Mouse (Mus musculus): Measurements from ENCODE around the gene Csnk1d.

Gene Csnk1d

GRCm38 (mm10) chr11:120984448-120985330, 6.4 kb downstream of the Csnk1d start:
- DNase-seq: peak; percentile 35 to 52

- DNase-seq: no peak
Measured at GRCm38 (mm10) chr11:120982459-120982858, 8.7 kb downstream of the Csnk1d start.

GRCm38 (mm10) chr11:120981661-120982060, 9.5 kb downstream of the Csnk1d start:
- peak in 1 of 2 experiments; percentile 48 for DNase-seq

GRCm38 (mm10) chr11:120980427-120981035, 10.6 kb downstream of the Csnk1d start:
- DNase-seq: peak; percentile 59 to 77

- DNase-seq: no peak
Measured at GRCm38 (mm10) chr11:120979711-120980426, 11.3 kb downstream of the Csnk1d start.

- DNase-seq: no peak
Measured at GRCm38 (mm10) chr11:120973318-120973717, 17.8 kb downstream of the Csnk1d start.

- DNase-seq: no peak
Measured at GRCm38 (mm10) chr11:120971237-120971636, 19.9 kb downstream of the Csnk1d start.

- DNase-seq: peak in 1 of 2 experiments; percentile 55
Measured at GRCm38 (mm10) chr11:120969742-120970141, 21.4 kb downstream of the Csnk1d start.

- no peak for DNase-seq
Measured at GRCm38 (mm10) chr11:120965587-120965986, 25.5 kb downstream of the Csnk1d start.

GRCm38 (mm10) chr11:120964195-120965157, 26.7 kb downstream of the Csnk1d start:
- peak in 1 of 2 experiments; percentile 49 for DNase-seq

GRCm38 (mm10) chr11:120962909-120963308, 28.2 kb downstream of the Csnk1d start:
- DNase-seq: no peak

GRCm38 (mm10) chr11:120962050-120962771, 28.9 kb downstream of the Csnk1d start:
- no peak for DNase-seq

GRCm38 (mm10) chr11:120961594-120961993, 29.5 kb downstream of the Csnk1d start:
- DNase-seq: no peak

GRCm38 (mm10) chr11:120960248-120960647, 30.9 kb downstream of the Csnk1d start:
- no peak for DNase-seq

GRCm38 (mm10) chr11:120959564-120959963, 31.6 kb downstream of the Csnk1d start:
- DNase-seq: no peak

- DNase-seq: no peak
Measured at GRCm38 (mm10) chr11:120959066-120959465, 32.1 kb downstream of the Csnk1d start.

GRCm38 (mm10) chr11:120957731-120958257, 33.3 kb downstream of the Csnk1d start:
- DNase-seq: peak in 1 of 2 experiments; percentile 26

GRCm38 (mm10) chr11:120957052-120957451, 34.1 kb downstream of the Csnk1d start:
- peak in 1 of 2 experiments; percentile 29 for DNase-seq

- DNase-seq: no peak
Measured at GRCm38 (mm10) chr11:120955701-120956100, 35.4 kb downstream of the Csnk1d start.

- DNase-seq: peak in 1 of 2 experiments; percentile 51
Measured at GRCm38 (mm10) chr11:120954936-120955335, 36.2 kb downstream of the Csnk1d start.

All from kidney, postnatal 36 days (tissue).